In genomic region chr2:77065294-77065693, GRCm38 (mm10) we compare ENCODE assay signal across 12 mouse cellular contexts.
A peak's percentile ranks its signal among the peaks of the same experiment; 100 is the strongest.
DNase-seq lines count a peak whose midpoint lies in the region; ATAC-seq and TF ChIP-seq lines count a peak whose summit lies in the region.
"Had no signal": no experiment of that assay in that cellular context is flagged by ENCODE, and none has a peak within 500 bp of the region (broad histone marks: within the 10 kb centered on the region; RNA-seq: fewer than 3 reads in every experiment).

No protein-coding gene starts in this region.

- WGBS in embryonic facial prominence, embryonic 11.5 days: 34% methylated on average over 6 of the region's 6 CpGs
- 42% methylated on average over 6 of the region's 6 CpGs for WGBS in embryonic facial prominence, embryonic 10.5 days
- 36% methylated on average over 6 of the region's 6 CpGs for WGBS in hindbrain, embryonic 12.5 days

- ATAC-seq in embryonic facial prominence, embryonic 11.5 days (replicated peaks; ENCODE audit: insufficient number of reproducible peaks, low FRiP score, low TSS enrichment, low read depth): no peak; the same call in 1 of the 2 replicates
- ATAC-seq in hindbrain, embryonic 12.5 days (ENCODE audit: low FRiP score): peak; percentile 81
- ATAC-seq: Patski had no signal

- peak; percentile 28 for DNase-seq in embryonic facial prominence, embryonic 11.5 days (ENCODE audit: low spot score)
- DNase-seq in embryonic facial prominence, embryonic 10.5 days (ENCODE audit: low spot score): no peak
- peak; percentile 94 for DNase-seq in brain, embryonic 14.5 days (ENCODE audit: low read depth)
- DNase-seq in lung, postnatal 36 days: peak; percentile 37
- no peak for DNase-seq in thymus, postnatal 36 days
- DNase-seq in kidney, postnatal 36 days: no peak
- DNase-seq in adrenal gland, postnatal 14 days: no peak
- DNase-seq: heart, adult 2 months had no signal

- no peaks in the 10 kb centered on the region for H3K36me3 ChIP-seq in embryonic facial prominence, embryonic 11.5 days (replicated peaks; ENCODE audit: control insufficient read depth, insufficient read depth, low read depth, low read length)
- no peaks in the 10 kb centered on the region for H3K36me3 ChIP-seq in embryonic facial prominence, embryonic 10.5 days (replicated peaks)
- H3K36me3 ChIP-seq in hindbrain, embryonic 12.5 days: no peaks in the 10 kb centered on the region
- H3K36me3 ChIP-seq: neural tube, embryonic 12.5 days had no signal

- H3K4me1 ChIP-seq in embryonic facial prominence, embryonic 11.5 days (ENCODE audit: control insufficient read depth, insufficient read depth, low read length): no peaks in the 10 kb centered on the region
- peaks cover 7% of the 10 kb centered on the region for H3K4me1 ChIP-seq in embryonic facial prominence, embryonic 10.5 days
- peaks cover 12% of the 10 kb centered on the region; the same call in 1 of the 2 replicates for H3K4me1 ChIP-seq in hindbrain, embryonic 12.5 days

- no peak overlapping the region for H3K4me2 ChIP-seq in embryonic facial prominence, embryonic 11.5 days (ENCODE audit: low read depth, low read length)
- H3K4me2 ChIP-seq in hindbrain, embryonic 12.5 days (replicated peaks): no peak overlapping the region
- H3K4me2 ChIP-seq: neural tube, embryonic 12.5 days had no signal

- no peak overlapping the region for H3K4me3 ChIP-seq in embryonic facial prominence, embryonic 11.5 days (ENCODE audit: low read depth, low read length)
- H3K4me3 ChIP-seq in embryonic facial prominence, embryonic 10.5 days: no peak overlapping the region
- H3K4me3 ChIP-seq in hindbrain, embryonic 12.5 days: no peak overlapping the region
- H3K4me3 ChIP-seq: heart, adult 2 months; neural tube, embryonic 12.5 days had no signal

- no peaks in the 10 kb centered on the region for H3K9me3 ChIP-seq in embryonic facial prominence, embryonic 11.5 days (replicated peaks; ENCODE audit: control insufficient read depth, low read length)
- H3K9me3 ChIP-seq in embryonic facial prominence, embryonic 10.5 days: no peaks in the 10 kb centered on the region
- H3K9me3 ChIP-seq in hindbrain, embryonic 12.5 days (replicated peaks): no peaks in the 10 kb centered on the region
- H3K9me3 ChIP-seq: neural tube, embryonic 12.5 days had no signal

- H3K27me3 ChIP-seq in embryonic facial prominence, embryonic 11.5 days (ENCODE audit: control insufficient read depth, insufficient read depth, low read length): no peaks in the 10 kb centered on the region
- H3K27me3 ChIP-seq in embryonic facial prominence, embryonic 10.5 days (replicated peaks; ENCODE audit: low read depth, poor library complexity, severe bottlenecking): no peaks in the 10 kb centered on the region
- H3K27me3 ChIP-seq in hindbrain, embryonic 12.5 days: no peaks in the 10 kb centered on the region
- H3K27me3 ChIP-seq: neural tube, embryonic 12.5 days had no signal

- H3K9ac ChIP-seq in embryonic facial prominence, embryonic 11.5 days (replicated peaks; ENCODE audit: low read length): no peak overlapping the region
- no peak overlapping the region for H3K9ac ChIP-seq in hindbrain, embryonic 12.5 days
- H3K9ac ChIP-seq: liver, embryonic 14.5 days; neural tube, embryonic 12.5 days had no signal

- no peak overlapping the region for H3K27ac ChIP-seq in embryonic facial prominence, embryonic 11.5 days (replicated peaks; ENCODE audit: low read depth, low read length)
- H3K27ac ChIP-seq in embryonic facial prominence, embryonic 10.5 days (replicated peaks): no peak overlapping the region
- H3K27ac ChIP-seq in hindbrain, embryonic 12.5 days: no peak overlapping the region
- H3K27ac ChIP-seq: heart, adult 2 months; liver, embryonic 14.5 days; neural tube, embryonic 12.5 days had no signal

- TF ChIP-seq POLR2A in brain, embryonic 14.5 days (IDR thresholded peaks at IDR 0.05; ENCODE audit: borderline replicate concordance, extremely low read depth, insufficient read depth, insufficient read length, poor library complexity, severe bottlenecking): no peak

- TF ChIP-seq CTCF in brain, embryonic 14.5 days (IDR thresholded peaks at IDR 0.05; ENCODE audit: borderline replicate concordance, extremely low read depth, insufficient read depth, insufficient read length): no peak

Comparison
In these comparisons a context has a peak if more than half of its experiments do, and no peak if none do; other contexts are left out.
1. DNase-seq: peak in embryonic facial prominence, embryonic 11.5 days (single experiment), brain, embryonic 14.5 days (single experiment) and lung, postnatal 36 days (single experiment); none in embryonic facial prominence, embryonic 10.5 days (single experiment), thymus, postnatal 36 days (0 of 2), kidney, postnatal 36 days (0 of 2) and adrenal gland, postnatal 14 days (single experiment).